Mouse (Mus musculus): ENCODE results near the gene Vps13c. TPM values are rescaled to one million over a fixed set of nuclear protein-coding genes. Genes with fewer than 3 reads are reported as not detected.
A peak's percentile ranks its signal among the peaks of the same experiment; 100 is the strongest.

The Vps13c gene
- total and polyA plus RNA-seq, 3 experiments = 3.7 to 57.6 (median 40.6) TPM

- no peak for DNase-seq
Measured at GRCm38 (mm10) chr9:67883349-67883984, 43.3 kb downstream of the Vps13c start.

GRCm38 (mm10) chr9:67884095-67884494 is 43.9 kb downstream of the Vps13c start:
- no peak for DNase-seq

DNA sequence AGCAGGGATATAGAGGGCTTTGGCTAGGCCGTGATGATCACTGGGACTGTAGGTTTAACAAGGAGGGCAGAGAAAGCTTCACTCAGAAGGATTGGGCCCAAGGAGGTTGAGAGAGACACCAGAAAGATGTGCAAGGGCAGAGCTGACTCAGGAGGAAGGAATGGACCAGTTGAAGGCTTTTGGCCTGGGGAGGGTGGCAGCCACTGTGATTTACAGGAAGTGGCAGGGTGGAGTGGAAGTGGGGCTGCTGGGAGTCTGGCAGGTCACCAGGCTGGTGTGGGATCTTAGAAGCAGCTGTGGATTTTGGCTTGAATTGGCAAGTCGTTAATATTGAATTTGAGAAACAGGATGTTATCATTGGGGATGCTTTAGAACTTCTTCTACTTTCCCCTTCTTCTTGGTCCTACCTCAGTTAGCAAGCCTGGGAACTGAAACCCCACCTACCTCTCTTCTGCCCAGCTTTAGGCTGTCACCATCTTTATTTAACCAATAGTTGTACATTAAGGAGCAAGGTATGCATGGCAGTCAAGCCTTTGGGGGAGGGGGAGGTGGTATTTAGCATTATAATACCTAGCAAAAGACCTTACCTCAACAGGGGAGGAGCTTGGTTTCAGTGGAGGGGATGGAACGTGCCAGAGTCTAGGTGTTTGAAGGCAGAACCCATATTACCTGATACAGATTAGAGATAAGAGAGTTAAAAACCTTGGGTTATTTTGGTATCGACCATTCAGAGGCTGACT is 47.0 kb downstream of the Vps13c start:
- peak; percentile 46 for DNase-seq

GRCm38 (mm10) chr9:67893474-67893873 is 53.3 kb downstream of the Vps13c start:
- DNase-seq = no peak

DNA sequence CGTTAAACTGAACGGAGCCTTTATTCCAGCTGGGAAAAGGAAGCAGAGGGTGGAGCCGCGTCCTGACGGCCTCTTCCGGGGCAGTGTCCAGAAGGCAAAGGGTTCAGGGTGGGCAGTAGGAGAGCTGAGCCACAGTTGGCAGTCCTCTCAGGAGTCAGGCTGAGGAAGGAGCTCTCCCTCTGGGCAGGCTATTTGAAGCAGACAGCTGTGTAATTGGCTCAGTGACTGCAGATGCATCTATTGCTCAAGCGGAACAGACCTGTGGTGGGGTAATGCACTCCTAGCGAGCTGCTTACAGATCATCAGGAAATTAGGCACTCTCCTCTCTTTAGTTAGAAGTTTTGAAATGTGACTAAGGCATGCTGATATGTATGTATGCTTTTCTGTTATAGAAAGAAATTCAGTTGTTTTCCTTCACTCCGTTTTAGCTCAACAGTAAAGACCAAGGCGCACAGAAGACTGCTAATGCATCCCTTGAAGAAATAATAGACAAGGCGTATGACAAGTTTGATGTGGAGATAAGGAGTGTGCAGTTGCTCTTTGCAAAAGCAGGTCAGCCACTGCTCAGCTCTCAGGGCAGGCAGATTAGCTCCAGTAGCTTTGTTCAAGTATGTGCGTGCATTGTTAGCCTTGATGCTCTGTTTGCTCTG is 56.6 kb downstream of the Vps13c start:
- no peak for DNase-seq

- no peak for DNase-seq
Measured at GRCm38 (mm10) chr9:67900398-67900797, 60.2 kb downstream of the Vps13c start.

GRCm38 (mm10) chr9:67904355-67904754 is 64.2 kb downstream of the Vps13c start:
- DNase-seq = no peak

- no peak for DNase-seq
Measured at GRCm38 (mm10) chr9:67905541-67905940, 65.3 kb downstream of the Vps13c start.

DNA sequence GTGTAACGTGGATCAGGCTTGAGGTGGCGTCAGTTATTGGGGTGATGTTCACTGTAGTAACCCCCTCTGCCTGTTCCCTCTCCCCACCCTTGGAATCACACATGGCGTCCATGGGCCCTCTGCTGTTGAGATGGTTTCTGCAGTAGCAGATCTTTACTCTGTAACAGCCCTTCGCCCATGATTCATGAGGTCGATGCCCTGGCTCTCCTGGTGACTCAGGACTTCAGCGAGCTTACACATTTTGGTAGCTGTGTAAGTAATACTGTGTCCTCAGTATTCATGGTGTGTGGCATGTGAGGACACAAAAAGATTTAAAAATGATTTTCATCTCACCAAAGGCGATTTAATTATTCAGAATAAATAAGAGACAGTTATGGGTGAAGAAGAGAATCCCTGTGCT is 74.5 kb downstream of the Vps13c start:
- peak; percentile 53 for DNase-seq

- no peak for DNase-seq
Measured at GRCm38 (mm10) chr9:67922350-67922749, 82.2 kb downstream of the Vps13c start.

DNA sequence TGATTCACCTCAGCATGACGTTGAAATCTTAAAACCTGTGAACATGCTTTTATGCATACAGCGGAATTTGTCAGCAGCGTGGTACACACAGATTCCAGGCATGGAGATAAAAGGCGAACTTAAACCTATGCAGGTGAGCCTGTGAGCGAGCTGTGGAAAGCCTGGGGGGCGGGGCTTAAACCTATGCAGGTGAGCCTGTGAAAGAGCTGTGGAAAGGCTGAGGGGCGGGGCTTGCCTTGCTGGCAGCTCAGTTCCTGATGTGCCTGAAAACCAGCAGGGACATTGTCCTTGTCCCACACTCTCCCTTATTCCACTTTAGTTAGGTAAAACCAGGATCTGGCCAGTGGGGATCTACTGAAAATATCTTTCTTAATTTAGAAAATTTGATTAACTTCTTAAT is 90.4 kb downstream of the Vps13c start:
- DNase-seq = no peak

- DNase-seq = no peak
Measured at GRCm38 (mm10) chr9:67937286-67937685, 97.1 kb downstream of the Vps13c start.

- DNase-seq = no peak
Measured at GRCm38 (mm10) chr9:67955466-67956010, 115.3 kb downstream of the Vps13c start.

- no peak for DNase-seq
Measured at GRCm38 (mm10) chr9:67961953-67962352, 121.8 kb downstream of the Vps13c start.

DNA sequence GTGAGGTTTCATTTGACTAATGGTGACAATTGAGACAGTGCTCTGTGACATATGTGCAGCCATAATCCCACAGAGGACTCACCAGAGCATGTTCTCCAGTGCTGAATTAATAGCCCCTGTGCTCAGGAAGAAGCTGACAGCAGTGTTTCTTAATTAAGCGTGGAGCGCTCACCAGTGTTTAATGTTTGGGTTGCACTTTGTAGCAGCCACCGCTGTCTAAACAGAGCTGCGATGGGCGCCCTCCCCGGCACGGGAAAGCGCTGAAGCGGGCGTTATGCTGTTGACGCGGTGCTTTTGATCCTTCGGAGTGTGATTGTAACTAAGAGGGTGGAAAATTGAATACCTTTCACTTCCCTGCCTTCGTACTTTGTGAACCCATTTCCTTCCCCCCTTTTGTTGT is 125.7 kb downstream of the Vps13c start:
- no peak for DNase-seq

- DNase-seq = no peak
Measured at GRCm38 (mm10) chr9:67967011-67967410, 126.8 kb downstream of the Vps13c start.

GRCm38 (mm10) chr9:67973451-67973850 is 133.3 kb downstream of the Vps13c start:
- DNase-seq = no peak

GRCm38 (mm10) chr9:67975491-67975890 is 135.3 kb downstream of the Vps13c start:
- DNase-seq = no peak

DNA sequence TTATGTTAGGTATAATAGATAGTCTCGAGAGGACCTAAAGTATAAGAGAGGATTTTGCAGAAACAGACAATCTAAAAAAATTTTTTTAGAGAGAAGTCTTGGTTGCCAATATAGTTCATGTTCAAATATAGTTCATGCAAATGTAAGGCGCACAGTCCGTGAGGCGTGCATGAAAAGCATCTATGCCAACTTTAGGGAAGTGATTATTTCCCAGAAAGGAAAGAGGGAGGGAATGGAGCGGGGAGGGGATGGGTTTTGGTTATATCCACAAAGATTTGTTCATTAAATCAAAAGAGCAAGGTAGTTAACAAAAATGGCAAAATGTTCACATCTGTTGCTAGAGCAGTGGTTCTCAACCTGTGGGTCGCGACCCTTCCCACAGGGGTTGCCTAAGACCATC is 166.4 kb downstream of the Vps13c start:
- DNase-seq = no peak

GRCm38 (mm10) chr9:68014991-68015396 is 174.8 kb downstream of the Vps13c start:
- DNase-seq = peak; percentile 82

DNA sequence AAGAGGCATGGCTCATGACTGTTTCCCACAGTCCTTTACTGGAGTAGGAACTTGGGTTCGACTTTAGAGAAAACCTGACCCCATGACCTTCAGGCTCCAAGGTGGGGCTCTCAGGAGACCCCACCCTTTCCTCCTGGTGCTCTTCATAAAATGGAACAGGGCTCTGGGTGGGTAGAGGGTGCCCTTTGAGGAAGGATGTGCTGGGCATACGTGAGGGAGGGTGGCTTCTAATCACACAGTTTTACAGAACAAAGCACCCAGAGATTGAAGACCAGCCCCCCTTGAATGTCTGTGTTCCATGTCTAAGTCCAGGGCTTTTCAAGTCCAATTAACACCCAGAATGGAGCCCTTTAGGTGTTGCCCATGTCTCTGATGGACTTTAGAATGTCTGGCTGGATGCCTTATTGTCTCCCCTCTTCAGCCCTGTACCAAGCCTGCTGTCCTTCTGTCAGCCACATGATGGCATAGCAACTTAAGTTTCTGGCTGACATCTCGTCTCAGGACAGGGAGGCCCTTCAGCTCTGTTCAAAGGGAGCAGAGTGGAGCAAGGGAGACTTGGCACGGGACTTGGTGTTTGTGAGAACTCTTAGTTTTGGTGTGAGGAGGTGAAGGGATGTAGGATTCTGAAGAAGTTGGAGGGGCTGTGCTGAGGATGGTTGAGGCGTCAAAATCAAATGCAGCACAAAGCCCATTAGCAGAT is 176.2 kb downstream of the Vps13c start:
- DNase-seq = peak; percentile 70

- DNase-seq = peak; percentile 72
Measured at GRCm38 (mm10) chr9:68020776-68021365, 180.7 kb downstream of the Vps13c start.
